Mouse (Mus musculus) right cerebral cortex, postnatal 36 days (tissue): ENCODE data around the gene Cdc42.

ENCODE experiments used
- DNase-seq, 2 experiments: peaks; one replicate each; pipeline ENCODE4 v3.0.0; 2022; ENCODE audit warnings: low spot score in 2 of 2, mixed read lengths in 1 of 2

Gene Cdc42

DNA sequence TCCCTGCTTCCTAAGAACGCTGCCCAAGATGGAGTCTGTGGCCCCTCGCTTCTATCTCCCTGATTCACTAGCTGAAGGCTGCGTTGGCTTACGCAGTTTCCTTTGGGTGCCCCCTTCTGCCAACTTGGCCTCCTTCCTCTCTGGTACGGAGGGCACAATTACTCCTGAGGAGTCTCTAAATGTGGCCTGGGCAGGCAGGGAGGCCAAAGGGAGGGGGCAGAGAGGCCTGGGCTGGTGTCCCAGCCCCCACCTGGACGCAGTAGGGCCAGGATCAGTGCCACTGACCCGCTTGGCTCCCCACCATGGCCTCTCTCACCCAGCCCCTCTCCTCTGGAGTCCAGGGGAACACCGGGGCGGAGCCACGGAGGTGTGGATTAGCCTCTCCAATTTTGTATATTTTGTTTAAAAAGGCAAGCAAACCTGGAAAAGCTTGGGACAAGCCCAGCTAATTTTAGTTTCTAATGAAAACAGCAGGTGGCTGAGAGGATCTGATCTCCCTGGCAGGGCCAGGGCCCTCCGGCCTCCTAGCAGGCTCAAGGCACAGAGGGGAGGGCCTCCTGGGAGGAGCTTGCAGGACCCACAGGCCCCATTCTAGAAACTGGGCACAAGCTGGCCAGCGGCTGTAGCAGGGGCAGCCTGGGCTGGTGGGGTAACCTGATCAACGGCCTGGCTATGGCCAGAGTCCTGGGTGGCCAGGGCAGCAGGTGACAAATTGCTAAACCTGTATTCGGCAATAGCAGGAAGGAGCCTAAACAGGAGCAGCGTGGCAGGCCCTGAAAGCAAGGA, 71.5 kb downstream of the Cdc42 start:
- DNase-seq: no peak

DNA sequence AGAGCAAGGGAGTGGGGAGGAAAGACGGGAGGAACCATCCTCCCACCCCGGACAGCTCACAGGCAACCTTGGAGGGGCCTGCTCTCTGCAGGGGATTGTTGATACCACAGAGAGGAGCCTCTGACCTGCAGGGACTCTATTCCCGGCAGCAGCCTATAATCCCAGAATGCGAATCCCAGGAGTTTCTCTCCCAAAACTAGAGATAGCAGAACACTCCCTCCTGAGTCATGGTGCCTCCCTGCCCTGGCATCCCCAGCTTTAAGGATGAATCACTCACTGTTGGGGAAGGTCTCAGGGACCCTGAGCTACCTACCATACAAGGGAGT, 74.2 kb downstream of the Cdc42 start:
- DNase-seq: no peak

DNA sequence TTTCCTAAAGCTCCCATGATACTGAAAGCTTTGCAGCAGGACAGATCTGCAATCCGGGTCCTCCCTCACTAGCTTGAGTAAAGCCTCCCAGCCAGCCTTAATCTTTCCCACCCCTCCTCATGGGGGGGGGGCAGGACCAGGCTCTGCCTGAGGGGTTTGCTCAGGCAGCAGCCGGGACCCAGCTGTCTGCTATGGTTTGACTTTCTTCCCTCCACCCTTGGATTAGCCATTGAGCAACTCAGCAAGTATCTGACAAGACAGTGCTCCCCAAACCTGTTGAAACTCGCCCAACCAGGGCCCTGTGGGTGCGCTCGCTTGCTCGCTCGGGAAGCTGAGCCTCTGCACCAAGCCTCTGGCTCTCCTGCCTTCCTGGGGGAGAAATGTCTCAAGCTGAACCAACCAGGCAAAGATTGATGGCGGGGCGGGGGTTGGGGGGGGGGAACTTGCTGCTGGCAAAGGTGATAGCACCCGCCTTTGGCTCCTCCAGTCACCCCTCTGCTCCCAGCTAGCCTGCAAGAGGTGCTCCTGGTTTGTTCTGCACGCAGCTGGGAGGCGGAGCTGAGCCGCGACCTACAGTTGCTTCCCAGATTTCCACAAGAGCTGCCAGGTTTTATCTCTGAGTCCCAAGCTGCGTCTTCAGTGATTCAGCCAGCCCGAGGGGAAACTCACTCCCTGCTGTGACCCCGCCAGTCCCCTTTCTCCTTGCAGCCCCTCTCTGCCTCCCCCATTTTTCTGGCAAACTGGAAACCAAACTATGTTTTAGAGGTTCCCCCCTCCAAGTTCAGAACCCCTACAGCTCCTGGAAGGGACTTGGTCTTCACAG, 74.7 kb downstream of the Cdc42 start:
- DNase-seq: no peak

DNA sequence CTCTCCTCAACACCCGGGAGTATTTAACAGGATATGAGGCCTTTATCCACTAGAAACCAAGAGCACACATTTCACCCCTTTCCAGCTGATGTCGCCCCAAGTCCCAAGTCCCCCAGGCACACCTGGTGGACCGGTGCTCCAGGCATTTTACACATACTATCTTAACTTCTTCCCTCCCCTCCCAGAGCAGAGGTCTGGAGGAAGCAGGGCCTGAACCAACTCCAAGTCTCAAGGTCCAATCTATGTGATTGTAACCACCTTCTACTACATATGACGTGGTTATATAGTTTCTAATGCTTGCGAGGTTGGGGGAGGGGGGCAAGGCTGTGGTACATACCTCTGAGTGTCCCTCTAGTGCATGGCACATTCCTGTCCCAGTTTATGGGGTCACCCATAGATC, 75.4 kb downstream of the Cdc42 start:
- DNase-seq: no peak

DNA sequence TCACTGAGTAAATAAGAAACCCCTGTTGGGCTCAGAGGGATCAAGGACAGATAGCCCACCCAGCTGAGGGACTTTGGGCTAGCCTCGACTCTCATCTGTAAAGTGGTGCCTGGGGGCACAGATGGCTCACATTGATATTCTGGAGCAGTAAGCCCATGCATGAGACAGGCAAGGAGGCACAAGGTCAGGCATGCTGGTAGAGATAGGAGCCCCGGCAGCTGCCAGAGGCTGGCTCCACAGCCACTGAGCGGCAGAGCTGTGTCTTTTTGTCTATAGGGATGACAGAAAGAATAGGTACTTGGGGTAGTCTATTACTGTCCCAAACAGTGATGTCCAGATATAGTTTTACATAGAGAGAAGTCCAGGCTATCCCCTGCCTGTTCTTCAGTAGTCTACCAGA, 76.2 kb downstream of the Cdc42 start:
- no peak for DNase-seq

DNA sequence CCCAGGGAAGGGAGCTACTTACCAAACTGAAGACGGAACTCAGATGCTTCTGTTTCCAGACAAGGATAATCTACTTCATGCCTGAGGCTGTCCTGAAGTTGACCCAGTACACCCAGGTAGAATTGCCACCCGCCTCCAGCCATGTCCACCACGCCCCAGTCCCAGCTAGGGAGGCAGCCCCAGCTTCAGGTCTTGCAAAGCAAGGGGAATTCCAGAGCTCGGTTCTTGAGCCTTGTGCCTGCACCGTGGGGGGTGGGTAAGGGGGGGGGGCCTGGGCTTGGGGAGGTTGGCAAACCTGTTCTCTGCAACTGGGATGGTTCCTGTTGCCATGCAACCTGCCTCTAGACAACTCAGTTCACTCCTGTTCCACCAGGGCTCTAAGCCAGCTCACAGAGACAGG, 78.2 kb downstream of the Cdc42 start:
- DNase-seq: no peak

DNA sequence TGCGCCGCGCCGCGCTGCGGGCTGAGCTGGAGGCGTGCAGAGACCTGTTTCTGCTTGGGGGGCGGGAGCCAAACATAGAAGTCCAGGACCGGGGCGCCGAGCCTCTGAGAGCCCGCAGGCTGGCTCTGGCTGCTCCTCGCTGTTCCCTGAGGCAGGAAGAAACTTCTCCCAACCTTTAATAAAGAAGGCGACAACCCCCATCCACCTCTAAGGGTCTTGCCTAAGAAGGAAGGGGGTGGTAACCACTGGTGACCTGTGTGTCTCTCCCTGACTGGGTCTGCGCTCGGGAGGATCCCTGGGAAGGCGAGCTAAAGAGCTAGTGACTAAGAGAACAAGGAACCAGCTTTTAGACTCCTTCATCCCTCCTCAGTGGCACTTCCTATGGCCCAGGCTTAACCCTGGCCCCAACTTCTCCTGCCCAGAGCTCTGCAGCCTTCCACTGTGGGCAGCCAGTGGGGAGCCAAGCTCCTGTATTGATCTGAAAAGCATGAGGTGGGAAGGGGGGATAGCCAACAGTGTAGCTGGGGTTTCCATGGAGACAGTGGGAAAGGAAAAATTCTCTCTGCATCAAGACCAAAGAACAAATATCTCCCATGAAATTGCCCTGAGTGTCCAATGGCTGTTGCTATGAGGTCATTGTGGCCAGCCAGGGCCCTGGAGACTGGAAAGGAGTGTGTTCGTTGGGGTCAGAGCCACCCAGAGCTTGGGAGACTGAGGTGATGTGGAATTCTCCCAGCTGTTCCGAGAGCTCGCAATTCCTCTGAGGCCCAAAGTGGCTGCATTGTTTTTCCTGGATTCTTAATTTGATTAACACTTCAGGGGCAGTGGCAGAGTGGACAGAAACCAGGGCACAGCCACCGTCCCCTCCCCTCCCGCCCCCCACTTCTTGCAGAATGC, 79.1 kb downstream of the Cdc42 start:
- no peak for DNase-seq

DNA sequence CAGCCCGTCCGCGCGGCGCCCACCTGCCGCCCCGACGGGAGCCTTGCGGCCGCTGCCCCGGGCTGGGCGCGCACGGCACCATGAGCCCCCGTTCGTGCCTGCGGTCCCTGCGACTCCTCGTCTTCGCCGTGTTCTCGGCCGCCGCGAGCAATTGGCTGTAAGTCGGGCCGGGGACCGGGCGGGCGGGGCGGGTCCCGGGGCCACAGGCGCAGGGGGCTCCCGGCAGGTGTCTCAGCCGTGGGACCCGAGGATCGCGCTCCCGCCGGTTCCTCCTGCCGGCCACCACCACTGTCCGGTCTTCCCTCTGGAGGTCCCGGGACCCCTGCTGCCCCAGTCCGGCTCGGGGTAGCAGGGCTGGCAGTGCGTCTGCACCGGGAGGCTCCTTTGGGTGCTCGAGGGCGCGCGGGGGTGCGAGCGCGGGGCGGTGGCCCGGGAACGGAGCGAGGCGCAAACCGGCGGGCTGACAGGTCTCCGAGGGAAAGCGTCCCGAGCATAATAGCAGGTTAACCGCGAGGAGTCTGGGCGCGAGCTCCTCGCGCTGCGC, 79.8 kb downstream of the Cdc42 start:
- no peak for DNase-seq

DNA sequence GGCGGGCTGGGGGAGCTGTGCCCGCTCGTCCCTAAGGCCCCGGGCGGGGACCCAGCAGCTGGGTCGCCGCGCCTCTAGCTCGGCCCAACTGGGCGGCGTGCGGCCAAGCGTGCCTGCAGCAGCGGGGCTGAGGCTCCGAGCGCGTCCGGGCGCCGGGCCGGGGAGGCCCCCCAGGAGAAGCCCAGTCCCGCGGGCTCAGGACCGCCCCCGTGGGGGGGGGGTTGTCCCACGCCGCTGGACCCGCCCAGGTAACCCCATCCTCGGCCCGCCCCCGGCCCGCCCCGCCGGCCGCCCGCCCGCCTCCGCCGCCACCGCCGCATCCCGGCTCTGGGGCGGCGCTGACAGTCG, 80.4 kb downstream of the Cdc42 start, which contains the start of gene Wnt4:
Gene Wnt4, plus strand, starts transcription at position 324 of the 348 bp plus-strand sequence.
- no peak for DNase-seq

DNA sequence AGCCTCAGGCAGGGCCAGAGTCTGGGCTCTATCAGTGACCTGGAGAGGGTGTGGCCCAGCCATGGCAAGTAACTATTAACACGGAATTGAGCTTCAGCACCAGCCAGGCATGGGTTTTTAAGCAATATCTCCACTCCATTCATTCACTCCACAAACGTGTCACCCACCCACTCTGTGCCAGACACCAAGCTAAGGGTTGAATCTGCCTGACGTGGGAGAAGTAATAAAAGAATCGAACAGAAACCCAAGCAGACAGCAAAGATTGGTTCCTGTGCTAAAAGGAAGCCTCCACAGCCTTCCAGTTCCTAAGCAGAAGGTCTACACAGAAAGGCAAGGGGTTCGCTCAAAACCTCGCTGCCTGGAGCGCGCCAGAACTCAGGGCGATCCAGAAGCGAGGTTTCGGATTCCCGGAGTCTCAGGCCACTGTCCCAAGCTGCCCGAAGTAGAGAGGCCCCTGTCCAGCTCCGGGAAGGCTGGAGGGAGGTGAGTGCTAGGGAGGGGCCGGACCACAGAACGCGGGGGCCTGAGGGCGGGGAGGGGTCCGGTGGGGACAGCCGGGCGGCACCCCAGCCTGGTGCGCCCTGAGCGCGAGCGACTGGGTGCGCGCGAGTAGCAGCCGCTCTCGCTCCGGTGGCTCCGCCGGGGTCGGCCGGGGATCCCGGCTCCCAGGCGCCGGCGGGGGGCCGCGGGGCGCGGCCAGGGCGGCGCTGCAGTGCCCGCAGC, 80.9 kb downstream of the Cdc42 start:
- DNase-seq: no peak

DNA sequence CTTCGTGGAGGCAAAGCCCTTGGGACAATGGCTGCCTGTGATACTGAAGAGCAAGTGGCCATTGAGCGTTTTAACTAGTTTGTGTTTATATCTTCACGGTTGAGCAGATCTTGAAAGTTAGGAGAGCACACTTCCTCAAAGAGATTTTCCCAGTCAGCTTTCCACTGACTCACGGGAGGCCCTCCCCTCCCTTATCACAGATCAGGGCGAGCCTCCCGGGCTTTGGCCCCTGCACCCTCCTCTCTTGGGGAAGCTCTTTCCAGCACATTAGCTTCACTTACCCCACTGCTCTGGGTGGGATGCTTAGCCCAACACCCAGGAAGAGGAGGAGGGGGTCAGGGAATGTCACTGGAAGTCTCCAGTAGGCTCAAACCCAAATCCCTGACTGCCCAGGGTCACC, 83.2 kb downstream of the Cdc42 start:
- DNase-seq: no peak

DNA sequence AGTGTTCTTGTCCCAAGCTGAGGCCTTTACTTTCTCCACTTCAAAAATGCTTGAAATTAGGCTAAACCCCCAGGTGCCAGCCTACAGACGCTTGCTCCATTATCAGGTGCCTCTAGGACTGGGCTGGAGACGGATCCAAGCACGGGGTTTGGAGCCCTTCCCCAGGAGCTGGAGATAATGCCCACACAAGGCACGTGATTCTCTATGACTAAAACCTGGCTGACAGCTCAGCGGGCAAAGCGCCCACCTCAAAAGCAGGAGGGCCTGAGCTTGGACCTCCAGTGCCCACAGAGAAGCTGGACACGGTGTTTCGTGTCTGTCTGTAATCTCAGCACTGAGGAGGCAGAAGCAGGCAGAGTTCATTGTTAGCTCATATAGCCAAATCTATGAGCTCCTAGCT, 85.7 kb downstream of the Cdc42 start:
- DNase-seq: no peak
